Mouse (Mus musculus) forebrain, postnatal 0 days (tissue): ENCODE measurements around the gene Proser3. TPM values are rescaled to one million over a fixed set of nuclear protein-coding genes. Genes with fewer than 3 reads are reported as not detected.

Source experiments
- ATAC-seq: fragments of 200-750 bp; cut with Nextera tagmentation; 2 replicates; pipeline ENCODE4 v1.8.0; 2017; ENCODE audit warnings: mild to moderate bottlenecking, moderate library complexity
- DNase-seq: peaks from one replicate; pipeline ENCODE4 v3.0.0-alpha.2; 2015
- H3K27ac ChIP-seq: fragments of 300-500 bp; sonication (generic); 2 replicates; pipeline ENCODE4 v1.5.1; 2014; ENCODE audit warnings: low read depth, mild to moderate bottlenecking, antibody characterized with exemption, low read length, moderate library complexity, mixed read lengths
- H3K27me3 ChIP-seq: fragments of 300-500 bp; sonication (generic); 2 replicates; pipeline ENCODE4 v1.6.1; 2014; ENCODE audit warnings: mild to moderate bottlenecking, low read length, mixed read lengths; ENCODE audit not compliant: insufficient read depth
- H3K36me3 ChIP-seq: fragments of 300-500 bp; sonication (generic); 2 replicates; pipeline ENCODE4 v1.6.1; 2014; ENCODE audit warnings: mild to moderate bottlenecking, moderate library complexity; ENCODE audit not compliant: insufficient read depth
- H3K4me1 ChIP-seq: fragments of 300-500 bp; sonication (generic); 2 replicates; pipeline ENCODE4 v1.6.1; 2014; ENCODE audit warnings: antibody characterized with exemption; ENCODE audit not compliant: insufficient read depth
- H3K4me2 ChIP-seq: fragments of 300-500 bp; sonication (generic); 2 replicates; pipeline ENCODE4 v1.6.1; 2014; ENCODE audit warnings: low read depth, mild to moderate bottlenecking, moderate library complexity
- H3K4me3 ChIP-seq: fragments of 300-500 bp; sonication (generic); 2 replicates; pipeline ENCODE4 v1.5.1; 2014; ENCODE audit warnings: low read depth, low read length, mixed read lengths
- H3K9ac ChIP-seq: fragments of 300-500 bp; sonication (generic); 2 replicates; pipeline ENCODE4 v1.6.1; 2014; ENCODE audit warnings: mild to moderate bottlenecking
- H3K9me3 ChIP-seq: fragments of 300-500 bp; sonication (generic); 2 replicates; pipeline ENCODE4 v1.6.1; 2016; ENCODE audit warnings: low read length
- CTCF ChIP-seq: sonication (generic); IDR thresholded peaks from 2 replicates; pipeline ENCODE4 v1.5.1; 2016; ENCODE audit warnings: antibody characterized with exemption, control low read depth, low read depth
- WGBS: fragments of 180-500 bp; shearing (Covaris S2); extraction: QIAGEN DNeasy Blood & Tissue Kit; methylation state at CpG from one replicate; pipeline ENCODE4 v1.1.7; 2014; 5-methylcytosine and 5-hydroxymethylcytosine counted together
- polyA plus RNA-seq: library from polyadenylated mRNA; unstranded; fragments of >200 nt; fragmentation: Nextera tagmentation; extraction: Ambion mirVana; gene quantifications from 2 replicates; pipeline ENCODE4 v1.2.1, GENCODE M21; 2015
- total RNA-seq: library from RNA; depleted of rRNA; stranded (reverse); fragments of >200 nt; gene quantifications from 2 replicates; pipeline ENCODE4 v1.2.3, GENCODE M21; 2014

Gene Proser3
- total and polyA plus RNA-seq, 2 experiments from 2014 or later, result 3.8 to 9.0 TPM

DNA sequence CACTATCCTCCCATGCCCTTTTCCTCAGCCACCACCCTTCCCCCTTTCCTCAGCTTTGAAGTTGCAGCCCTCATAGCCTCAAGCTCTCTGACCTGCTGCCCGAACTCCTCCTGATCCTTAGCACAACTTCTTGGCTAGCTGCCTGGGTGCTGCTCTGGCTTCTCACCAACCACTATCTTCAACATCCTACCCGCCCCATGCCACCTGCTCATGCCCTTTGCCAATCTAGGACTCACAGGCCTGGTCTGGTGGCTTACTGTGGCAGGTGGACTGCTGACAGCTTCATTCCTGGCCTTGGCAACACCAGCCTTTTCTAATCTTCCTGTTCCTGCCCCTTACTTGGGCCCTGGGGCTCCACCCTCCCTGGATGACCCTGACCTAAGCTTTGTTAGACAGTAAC lies 20.9 kb upstream of the Proser3 start:
- no peak for TF ChIP-seq CTCF
- DNase-seq, result no peak
- WGBS, result 66% methylated on average over 2 of the region's 2 CpGs

DNA sequence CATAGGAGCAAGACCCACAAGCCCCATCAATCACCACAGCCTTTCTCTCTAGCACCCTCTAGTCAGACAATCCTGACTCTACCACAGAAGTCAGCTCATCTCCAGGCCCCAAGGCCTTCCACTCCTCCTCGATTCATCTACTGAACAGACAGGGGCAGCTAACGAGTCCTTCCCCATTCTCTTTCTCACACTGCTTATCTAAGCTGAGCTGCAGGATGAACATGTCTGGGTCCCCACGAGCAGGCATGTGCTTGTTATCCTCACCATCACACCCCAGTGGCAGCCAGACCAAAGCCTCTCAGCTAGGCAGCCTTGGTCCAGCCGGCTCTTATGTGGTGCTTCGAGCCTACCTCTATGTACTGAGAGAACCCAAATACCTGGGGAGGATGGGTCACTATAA lies 20.3 kb upstream of the Proser3 start:
- ATAC-seq (no peak), DNase-seq (no peak)
- H3K27me3 ChIP-seq, result no peaks in the 10 kb centered on the region
- 82% methylated on average over 5 of the region's 5 CpGs for WGBS
- H3K9me3 ChIP-seq, result no peaks in the 10 kb centered on the region
- no peak overlapping the region for H3K9ac ChIP-seq
- no peak overlapping the region for H3K4me2 ChIP-seq
- peaks cover 96% of the 10 kb centered on the region for H3K36me3 ChIP-seq
- H3K27ac ChIP-seq, result no peak overlapping the region
- no peak overlapping the region for H3K4me3 ChIP-seq
- H3K4me1 ChIP-seq, result no peaks in the 10 kb centered on the region
- no peak for TF ChIP-seq CTCF

More for the DNA sequence above, 20.9 kb upstream of the Proser3 start:
- Histone ChIP-seq H3K27me3 (no peaks in the 10 kb centered on the region), H3K4me1 (no peaks in the 10 kb centered on the region), H3K27ac (no peak overlapping the region), H3K4me2 (no peak overlapping the region), H3K36me3 (peaks cover 98% of the 10 kb centered on the region), H3K9ac (no peak overlapping the region), H3K4me3 (no peak overlapping the region), H3K9me3 (no peaks in the 10 kb centered on the region)
- no peak for ATAC-seq

DNA sequence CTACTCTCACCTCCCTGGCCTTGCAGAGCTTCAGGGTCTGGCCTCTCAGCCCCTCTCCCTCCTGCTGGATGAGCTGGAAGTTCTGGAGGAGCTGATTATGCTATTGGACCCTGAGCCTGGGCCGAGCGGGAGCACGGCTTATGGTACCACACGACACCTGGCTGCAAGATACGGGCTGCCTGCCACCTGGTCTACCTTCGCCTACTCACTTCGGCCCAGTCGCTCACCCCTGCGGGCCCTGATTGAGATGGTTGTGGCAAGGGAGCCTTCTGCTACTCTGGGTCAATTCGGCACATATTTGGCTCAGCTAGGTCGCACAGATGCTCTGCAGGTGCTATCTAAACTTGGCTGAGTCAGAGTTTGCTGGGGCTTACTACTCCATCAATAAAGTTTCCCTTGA lies 15.5 kb upstream of the Proser3 start:
- no peak for TF ChIP-seq CTCF
- 89% methylated on average over 11 of the region's 11 CpGs for WGBS
- Histone ChIP-seq H3K4me1 (no peaks in the 10 kb centered on the region), H3K9ac (no peak overlapping the region), H3K4me2 (no peak overlapping the region), H3K27me3 (no peaks in the 10 kb centered on the region), H3K36me3 (peaks cover 65% of the 10 kb centered on the region), H3K9me3 (no peaks in the 10 kb centered on the region), H3K27ac (no peak overlapping the region), H3K4me3 (no peak overlapping the region)
- no peak for ATAC-seq
- DNase-seq, result no peak

DNA sequence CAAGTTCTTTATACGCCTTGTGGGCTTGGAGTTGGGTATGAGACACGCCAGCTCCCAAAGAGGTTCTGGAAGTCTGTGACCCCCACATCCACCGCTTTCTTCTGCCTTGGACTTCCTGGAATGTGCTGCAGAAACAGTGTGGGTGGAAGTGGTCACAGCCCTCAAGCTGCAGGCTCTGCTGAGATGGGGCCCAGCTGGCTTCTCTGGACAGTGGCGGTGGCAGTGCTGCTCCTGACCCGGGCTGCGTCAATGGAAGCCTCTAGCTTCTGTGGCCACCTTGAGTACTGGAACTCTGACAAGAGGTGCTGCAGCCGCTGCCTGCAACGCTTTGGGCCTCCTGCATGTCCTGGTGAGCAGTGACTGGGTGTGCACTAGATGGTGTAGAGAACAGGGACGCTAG lies 13.9 kb upstream of the Proser3 start:
- no peak overlapping the region for H3K9ac ChIP-seq
- no peaks in the 10 kb centered on the region; the same call in 1 of the 2 replicates for H3K4me1 ChIP-seq
- H3K9me3 ChIP-seq, result no peaks in the 10 kb centered on the region
- H3K36me3 ChIP-seq, result peaks cover 51% of the 10 kb centered on the region
- TF ChIP-seq CTCF, result no peak
- DNase-seq (no peak), ATAC-seq (no peak)
- H3K4me3 ChIP-seq, result no peak overlapping the region
- H3K27ac ChIP-seq, result no peak overlapping the region
- H3K4me2 ChIP-seq, result no peak overlapping the region
- WGBS, result 91% methylated on average over 9 of the region's 9 CpGs
- no peaks in the 10 kb centered on the region for H3K27me3 ChIP-seq

DNA sequence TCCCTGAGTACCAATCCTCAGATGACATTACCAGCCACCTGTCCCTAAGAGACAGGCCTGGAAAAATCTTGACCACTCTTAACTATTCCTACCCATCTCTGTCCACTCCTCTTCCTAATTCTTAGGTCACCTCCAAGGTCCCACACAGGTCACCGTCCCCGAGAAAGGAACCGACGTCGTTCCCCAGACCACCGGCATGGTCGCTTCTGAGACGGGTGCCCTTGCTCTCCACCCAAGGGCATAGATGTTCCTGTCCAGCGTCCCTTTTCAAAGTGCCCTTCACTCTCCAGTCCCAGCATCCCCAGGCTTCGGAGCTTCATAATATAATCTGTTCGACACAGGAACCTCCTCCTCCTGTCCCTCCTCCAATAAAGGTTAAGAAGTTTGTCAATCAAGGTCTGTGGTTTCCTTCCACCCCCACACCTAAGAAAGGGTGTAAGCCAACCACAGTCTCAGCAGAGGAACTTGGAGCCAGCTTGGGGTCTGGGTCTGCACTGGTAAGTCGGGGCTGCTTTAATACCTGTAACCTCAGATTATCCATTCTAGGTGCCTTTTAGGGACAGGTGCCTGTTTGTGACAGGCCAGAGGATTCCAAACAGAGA lies 13.0 kb upstream of the Proser3 start, which contains the start of gene Igflr1:
Gene Igflr1, plus strand, starts transcription at position 458 of the 602 bp plus-strand sequence.
- no peak within 1 kb of the TSS for H3K4me3 ChIP-seq
- no peaks in the 10 kb centered on the region for H3K27me3 ChIP-seq
- ATAC-seq (no peak), DNase-seq (no peak)
- TF ChIP-seq CTCF, result no peak
- no peaks in the 10 kb centered on the region; the same call in 1 of the 2 replicates for H3K4me1 ChIP-seq
- peaks cover 41% of the 10 kb centered on the region for H3K36me3 ChIP-seq
- H3K9me3 ChIP-seq, result no peaks in the 10 kb centered on the region
- no peak within 1 kb of the TSS for H3K9ac ChIP-seq
- no peak within 1 kb of the TSS for H3K27ac ChIP-seq
- H3K4me2 ChIP-seq, result peak within 1 kb of the TSS; percentile 83; the same call in 1 of the 2 replicates
- 97% methylated on average over 12 of the region's 12 CpGs for WGBS

DNA sequence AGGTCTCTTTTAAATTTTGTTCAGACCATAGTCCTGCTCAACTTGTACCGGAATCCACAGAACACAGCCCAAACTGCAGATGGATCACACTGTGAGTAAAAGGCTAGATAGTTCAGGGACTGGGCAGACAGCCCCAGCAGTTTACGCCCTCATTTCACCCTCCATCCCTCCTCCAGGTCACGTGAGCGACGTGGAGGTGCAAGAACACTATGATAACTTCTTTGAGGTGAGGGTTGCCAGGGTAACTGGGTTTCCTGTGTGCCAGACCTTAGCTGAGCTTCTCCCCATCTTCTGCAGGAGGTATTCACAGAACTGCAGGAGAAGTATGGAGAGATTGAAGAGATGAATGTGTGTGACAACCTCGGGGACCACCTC lies 11.8 kb upstream of the Proser3 start:
- DNase-seq, result no peak
- Histone ChIP-seq H3K27ac (peak overlapping the region; percentile 91), H3K9ac (peak overlapping the region; percentile 83), H3K4me1 (peaks cover 4% of the 10 kb centered on the region), H3K4me3 (peak overlapping the region; percentile 83), H3K9me3 (no peaks in the 10 kb centered on the region), H3K27me3 (no peaks in the 10 kb centered on the region), H3K4me2 (peak overlapping the region; percentile 83), H3K36me3 (peaks cover 30% of the 10 kb centered on the region)
- TF ChIP-seq CTCF, result no peak
- no peak for ATAC-seq
- WGBS, result 27% methylated on average over 6 of the region's 6 CpGs

DNA sequence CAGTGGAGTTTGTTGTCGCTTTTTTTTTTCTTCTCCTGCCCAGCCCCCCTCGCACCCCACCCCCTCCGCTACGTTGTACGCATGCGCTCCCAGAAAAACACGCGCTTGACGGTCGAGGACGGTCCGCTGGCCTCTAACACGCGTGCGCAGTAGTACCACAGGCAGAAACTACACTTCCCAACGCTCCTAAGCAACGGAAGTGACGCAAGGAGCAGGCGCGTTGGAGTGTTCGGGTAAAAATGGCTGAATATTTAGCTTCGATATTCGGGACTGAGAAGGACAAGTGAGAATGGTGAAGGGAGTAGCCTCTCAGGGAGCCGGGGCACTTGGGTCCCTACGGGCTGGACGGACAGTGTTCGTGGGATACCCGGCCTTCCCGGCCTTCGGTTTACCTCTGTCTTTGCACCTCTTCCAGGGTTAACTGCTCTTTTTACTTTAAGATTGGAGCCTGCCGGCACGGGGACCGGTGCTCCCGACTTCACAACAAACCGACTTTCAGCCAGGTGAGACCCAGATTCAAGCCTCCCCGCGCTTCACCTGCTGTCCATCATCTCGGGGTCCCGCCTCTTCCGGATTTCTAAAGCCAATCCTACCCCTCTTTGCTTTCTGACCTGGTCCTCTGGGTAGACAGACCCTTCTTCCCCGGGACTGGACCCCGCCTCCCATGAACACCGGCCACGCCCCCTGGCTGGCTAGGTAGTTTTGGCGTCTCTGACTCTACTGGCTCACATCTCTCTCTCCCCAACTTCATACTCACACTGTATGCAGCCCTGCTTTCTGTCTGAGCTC lies 11.2 kb upstream of the Proser3 start, which contains the start of the genes U2af1l4, Gm49396 and Psenen:
Gene U2af1l4, plus strand, starts transcription at position 185 of the 789 bp plus-strand sequence.
Gene Gm49396, plus strand, starts transcription at position 228 of the 789 bp plus-strand sequence.
Gene Psenen, minus strand, starts transcription at position 511 of the 789 bp plus-strand sequence.
- TF ChIP-seq CTCF, result no peak
- Histone ChIP-seq H3K36me3 (peaks cover 24% of the 10 kb centered on the region), H3K27me3 (no peaks in the 10 kb centered on the region), H3K4me1 (peaks cover 10% of the 10 kb centered on the region), H3K4me3 (peak within 1 kb of the TSS; percentile 83), H3K9ac (peak within 1 kb of the TSS; percentile 83), H3K9me3 (no peaks in the 10 kb centered on the region), H3K4me2 (peak within 1 kb of the TSS; percentile 83), H3K27ac (peak within 1 kb of the TSS; percentile 91)
- 2% methylated on average over 45 of the region's 45 CpGs for WGBS
- peak; percentile 99 for DNase-seq
- ATAC-seq, result peak; percentile 93
